Mouse (Mus musculus) yolk sac, embryonic 10.5 days (tissue): ENCODE data around the gene Fto.

ENCODE experiments used
- DNase-seq: peaks from one replicate; pipeline ENCODE4 v3.0.0-alpha.2; 2017; ENCODE audit warnings: low spot score

The Fto gene

DNA sequence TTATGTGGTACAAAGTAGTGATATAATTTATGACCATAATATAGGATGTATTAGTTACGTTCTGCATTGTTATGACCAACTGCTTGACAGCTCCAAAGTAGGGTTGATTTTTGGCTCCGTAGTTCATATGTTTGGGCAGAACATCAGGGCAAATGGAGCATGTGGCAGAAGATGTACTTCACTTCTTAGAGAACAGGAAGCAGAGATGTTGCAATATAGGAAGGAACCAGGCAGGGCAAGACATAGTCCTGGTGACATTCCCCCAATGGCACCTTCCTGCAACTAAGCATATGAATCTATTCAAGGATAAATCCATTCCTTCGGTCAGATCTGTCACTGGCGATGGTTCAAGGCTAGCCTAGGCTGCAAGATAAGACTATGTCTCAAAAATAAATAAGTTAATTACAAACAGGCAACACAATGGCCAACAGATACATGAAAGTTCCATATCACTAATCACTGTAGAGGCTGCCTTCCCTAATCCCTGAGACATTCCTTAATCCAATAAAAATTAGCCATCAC, 44.2 kb downstream of the Fto start:
- no peak for DNase-seq

DNA sequence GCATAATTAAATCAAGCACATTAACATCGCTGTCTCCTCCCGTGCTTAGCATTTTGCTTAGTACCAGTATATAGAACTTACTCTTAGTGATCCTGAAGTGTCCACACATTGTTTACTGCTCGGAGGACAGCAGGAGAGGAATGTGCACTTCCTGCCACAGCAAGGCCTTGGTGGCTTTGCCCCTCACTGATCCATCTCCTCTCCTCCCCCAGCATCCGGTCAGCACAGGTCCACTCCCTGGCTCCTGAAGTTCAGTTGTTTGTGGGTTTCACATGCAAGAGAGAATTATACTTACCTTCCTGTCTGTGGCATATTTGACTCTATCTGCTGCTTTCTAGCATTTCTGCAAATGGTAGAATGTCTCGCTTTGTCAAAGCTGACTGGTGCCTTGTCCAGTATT, 44.7 kb downstream of the Fto start:
- DNase-seq: no peak

DNA sequence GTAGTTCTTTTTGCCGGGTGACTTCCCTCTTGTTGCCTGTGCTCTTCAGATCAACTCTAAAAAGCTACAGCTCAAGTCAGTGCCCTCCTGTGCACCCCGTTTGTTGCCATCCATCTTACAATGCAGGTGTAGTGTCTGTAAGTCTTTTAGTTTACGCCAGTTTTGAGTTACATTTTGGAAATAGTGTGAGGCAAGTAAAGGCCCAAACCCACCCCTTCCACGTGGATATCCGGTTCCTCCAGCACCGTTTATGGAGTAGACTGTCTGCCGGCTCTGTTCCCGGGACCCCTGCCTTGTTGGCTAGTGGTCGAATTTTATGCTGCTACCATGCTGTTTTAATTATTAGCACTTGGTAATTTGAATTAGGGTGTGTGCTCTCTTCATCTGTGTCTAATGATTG, 46.2 kb downstream of the Fto start:
- no peak for DNase-seq

GRCm38 (mm10) chr8:91360644-91361357, 47.5 kb downstream of the Fto start:
- DNase-seq: no peak

GRCm38 (mm10) chr8:91363272-91363860, 50.0 kb downstream of the Fto start:
- DNase-seq: no peak

DNA sequence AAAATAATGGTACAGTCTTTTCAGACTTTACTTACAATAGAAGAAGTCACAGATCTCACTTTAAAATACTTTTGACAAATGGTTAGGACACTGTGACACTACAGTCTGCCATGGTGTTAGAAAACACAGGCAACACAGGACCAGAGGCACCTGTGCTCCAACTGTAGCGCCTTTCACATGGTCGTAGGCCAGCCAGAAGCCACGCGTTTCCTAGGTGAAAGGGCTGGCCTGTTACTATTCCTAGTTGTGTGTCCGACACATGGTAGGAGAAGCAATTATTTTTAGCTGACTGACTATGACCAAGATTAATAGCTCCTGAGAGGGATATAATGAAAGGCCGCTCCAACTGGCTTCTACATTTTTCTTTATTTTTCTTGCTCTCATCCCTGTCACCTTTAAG, 50.9 kb downstream of the Fto start:
- DNase-seq: no peak

DNA sequence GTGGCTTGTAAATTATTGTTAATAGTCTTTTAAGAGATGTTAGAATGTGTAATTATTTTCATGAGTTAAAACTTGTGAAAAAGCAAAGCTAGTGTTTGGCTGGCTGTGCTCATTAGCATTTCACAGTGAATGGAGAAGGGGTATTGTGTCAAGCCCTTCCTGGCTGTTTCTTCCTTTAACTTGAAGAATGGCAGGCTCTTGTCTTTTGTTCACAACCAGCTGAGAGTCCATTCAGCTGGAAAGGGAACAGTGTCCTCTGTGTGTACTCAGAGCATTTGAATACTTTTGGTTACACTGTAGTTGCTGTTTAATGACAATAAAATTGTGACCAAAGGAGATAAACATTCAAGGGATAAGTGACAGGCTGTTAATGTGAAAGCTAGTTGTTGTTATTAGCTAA, 52.5 kb downstream of the Fto start:
- DNase-seq: no peak

DNA sequence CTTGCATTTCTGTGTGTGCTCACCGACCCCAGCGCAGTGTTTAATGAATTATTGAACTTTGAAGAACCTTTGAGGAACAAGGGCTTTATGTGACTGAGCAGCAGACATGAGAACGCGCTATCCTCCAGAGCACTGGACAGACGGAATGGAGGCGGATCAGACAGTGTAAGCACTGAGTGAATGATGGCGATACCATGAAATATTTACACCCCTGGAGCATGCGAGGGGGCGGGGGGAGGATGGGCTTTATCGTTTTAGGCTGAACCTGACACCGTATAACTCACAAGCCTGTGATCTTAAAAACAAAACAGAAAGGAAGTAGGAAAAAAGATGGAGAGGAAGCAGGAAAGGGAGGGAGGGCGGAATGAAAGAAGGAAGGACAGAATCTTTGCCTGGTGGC, 57.6 kb downstream of the Fto start:
- DNase-seq: no peak

GRCm38 (mm10) chr8:91371995-91372394, 58.7 kb downstream of the Fto start:
- DNase-seq: no peak

DNA sequence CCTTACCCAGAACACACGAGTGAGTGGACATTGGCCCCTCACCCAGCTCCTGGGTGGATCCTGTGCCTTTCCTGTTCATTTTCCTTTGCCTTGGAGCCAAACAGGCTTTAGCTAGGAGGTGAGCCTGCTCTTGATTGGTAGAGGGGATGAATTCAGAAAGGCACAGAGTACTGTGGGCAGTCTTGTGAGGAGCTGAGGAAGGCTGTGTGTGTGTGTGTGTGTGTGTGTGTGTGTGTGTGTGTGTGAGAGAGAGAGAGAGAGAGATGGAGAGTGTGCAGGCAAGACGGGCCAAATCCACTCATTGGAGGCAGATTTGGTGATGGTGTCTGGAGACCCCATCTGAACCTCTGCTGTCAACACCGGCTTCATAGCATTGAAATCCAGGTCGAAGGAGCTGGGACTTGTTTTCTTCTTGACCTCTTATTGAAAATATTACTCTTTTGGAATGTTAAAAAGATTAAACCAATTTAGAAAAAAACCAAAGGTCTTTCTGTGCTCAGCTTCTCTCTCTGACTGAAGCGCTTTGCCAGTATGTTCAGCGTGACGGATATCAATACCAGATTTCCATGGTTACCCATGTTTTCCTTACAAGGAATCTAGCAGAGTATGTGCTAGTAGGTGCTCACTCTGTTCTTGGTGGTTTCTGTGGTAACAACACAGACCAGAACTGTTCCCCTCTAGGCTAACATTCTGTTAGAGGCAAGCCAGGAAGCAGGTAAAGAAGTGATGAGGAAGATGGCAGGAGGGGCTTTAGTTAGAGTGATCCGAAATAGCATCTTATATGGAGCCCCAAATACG, 59.7 kb downstream of the Fto start:
- no peak for DNase-seq

DNA sequence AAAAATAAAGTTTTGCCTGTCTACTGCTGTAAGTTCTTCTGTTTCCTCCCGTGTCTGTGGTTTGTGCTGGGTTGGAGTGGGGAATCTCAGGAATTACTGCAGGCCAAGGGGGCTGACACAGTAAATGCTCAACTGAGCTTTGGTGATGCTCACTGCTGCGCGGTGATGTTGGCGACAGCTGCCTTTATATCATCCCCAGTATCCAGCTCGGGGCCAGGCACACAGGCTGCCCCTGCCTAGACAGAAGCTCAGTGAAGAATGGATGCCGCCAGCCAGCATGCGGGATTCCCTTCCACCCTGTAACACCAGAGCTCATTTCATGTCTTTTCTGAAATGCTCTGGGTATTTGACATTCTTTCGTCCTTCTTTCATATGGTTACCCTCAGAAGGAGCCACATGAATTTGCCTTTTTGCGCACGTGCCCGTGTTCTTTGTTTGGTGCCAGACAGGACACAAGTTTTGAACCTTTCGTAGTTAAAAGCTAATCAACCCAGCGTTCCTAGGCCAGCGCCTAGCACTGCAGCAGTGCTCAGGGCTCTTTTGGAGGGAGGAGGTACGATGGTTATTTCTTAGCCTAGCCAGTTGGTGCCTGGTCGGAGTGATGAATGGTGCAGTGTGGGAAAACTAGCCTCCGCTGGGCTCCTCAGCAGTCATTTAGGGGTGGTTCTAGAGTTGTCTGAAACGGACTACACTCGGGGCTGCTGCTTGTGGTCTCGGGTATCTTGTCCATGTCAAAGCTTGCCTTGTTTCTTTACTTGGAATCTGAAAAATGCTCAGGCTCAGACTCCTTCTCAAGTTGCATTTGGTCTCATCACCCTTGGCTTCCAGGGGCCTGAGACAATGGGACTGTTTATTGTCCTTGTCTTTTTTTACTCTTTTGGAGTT, 62.0 kb downstream of the Fto start:
- no peak for DNase-seq

- DNase-seq: peak; percentile 76
These were observed 63.5 kb downstream of the Fto start for GRCm38 (mm10) chr8:91376785-91377184.

- no peak for DNase-seq
These were observed 64.0 kb downstream of the Fto start for GRCm38 (mm10) chr8:91377275-91377674.

DNA sequence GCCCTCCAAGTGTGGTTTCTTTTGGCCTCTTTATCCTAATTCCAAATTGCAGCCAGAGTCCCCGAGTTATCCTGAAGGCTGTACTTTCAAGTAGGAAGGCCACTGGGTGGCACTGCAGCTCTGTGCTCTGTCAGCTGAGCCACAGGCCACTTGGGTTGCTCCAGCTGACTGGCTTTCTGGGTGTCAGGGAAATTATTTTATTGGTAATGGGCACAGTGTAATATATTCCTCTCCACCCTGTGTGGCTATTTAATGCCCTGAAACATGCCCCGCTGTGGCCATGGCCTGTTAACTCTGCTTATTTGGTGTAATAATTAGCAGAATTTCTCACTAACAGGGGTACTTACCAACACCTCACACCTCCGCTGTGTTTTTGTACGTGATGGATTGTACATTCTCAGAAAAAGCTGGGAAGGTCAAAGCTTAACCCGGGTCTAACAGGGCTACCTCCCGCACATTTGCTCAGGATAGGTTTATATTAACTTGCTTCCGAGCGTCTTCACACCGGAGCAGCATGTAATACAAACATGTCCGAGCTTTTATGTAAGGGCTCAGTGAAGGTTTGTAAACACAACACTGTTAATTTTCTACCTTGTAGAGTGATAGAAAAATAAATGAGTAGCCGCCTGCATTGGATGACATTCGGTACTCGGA, 65.6 kb downstream of the Fto start:
- peak; percentile 82 for DNase-seq

- peak; percentile 58 for DNase-seq
These were observed 67.6 kb downstream of the Fto start for GRCm38 (mm10) chr8:91380796-91381542.

DNA sequence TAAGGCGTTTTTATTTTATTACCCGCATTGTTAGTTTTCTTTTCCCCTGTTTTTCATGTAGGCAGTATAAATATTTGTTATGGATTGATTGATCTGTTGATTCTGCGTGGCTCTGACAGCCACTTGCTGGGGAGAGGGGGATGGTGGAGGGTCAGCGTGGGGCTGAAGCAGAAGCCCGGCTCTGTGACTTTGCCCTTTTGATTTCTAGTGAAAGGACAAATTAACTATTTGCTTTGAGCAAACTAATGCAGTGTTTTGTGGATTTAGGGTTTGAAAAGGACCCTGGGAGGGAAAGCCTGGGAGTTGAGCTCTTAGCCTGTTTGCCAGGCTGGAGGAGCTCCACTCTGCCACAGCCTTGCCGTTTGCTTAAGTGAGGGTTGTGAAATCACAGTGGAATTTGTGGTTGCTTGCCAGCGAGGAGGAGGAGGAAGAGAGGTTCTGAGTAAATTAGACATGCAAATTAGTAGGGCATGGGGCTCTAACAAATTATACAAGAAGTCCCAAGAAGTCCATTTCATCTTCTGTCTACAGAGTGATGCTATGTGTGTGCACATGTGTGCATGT, 68.3 kb downstream of the Fto start:
- DNase-seq: peak; percentile 65

DNA sequence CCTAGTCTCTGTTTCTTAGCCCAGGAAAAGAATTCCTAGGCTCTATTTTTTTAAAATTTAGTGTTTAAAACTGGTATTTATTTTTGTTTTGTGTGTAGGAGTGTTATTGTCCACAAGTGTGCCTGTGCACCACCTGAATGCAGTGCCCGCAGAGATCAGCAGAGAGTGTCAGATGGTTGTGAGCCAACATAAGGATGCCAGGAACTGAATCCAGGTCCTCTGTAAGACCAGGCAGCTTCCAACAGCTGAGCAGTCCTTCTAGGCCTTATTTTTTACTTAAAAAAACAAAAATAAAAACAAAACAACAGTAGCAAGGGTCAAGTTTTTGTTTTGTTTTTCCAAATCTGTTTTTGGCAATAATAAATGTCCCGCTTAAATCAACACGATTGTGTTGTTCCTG, 69.9 kb downstream of the Fto start:
- DNase-seq: no peak

DNA sequence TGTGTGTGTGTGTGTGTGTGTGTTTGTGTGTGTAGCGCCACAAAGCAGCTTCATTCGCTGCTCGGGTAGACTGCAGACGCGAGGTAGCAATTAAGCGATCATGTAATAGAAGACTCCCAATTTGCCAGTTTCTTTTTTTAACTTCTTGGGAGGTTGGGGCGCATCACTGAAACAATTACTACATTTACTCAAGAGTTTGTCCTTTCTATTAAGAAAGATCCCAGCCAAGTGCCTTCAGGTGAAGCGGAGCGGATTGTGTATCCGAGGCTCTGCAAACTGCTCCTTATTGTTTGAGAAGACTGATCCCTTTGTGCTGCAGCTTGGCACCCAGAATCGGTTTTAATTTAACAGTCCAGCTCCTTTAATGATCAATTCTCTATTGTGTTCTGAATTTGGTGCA, 70.5 kb downstream of the Fto start:
- DNase-seq: no peak

- no peak for DNase-seq
These were observed 71.1 kb downstream of the Fto start for GRCm38 (mm10) chr8:91384389-91384788.

GRCm38 (mm10) chr8:91385808-91386207, 72.5 kb downstream of the Fto start:
- no peak for DNase-seq
